ENCODE assay signal across 10 mouse cellular contexts in genomic region chr13:20473641-20474078, GRCm38 (mm10).
DNase-seq lines count a peak whose midpoint lies in the region; ATAC-seq lines count a peak whose summit lies in the region.
"Had no signal": no experiment of that assay in that cellular context is flagged by ENCODE, and none has a peak within 500 bp of the region (broad histone marks: within the 10 kb centered on the region; RNA-seq: fewer than 3 reads in every experiment).

No protein-coding gene starts in this region.

- H3K9me3 ChIP-seq in neural tube, embryonic 11.5 days (ENCODE audit: control insufficient read depth, low read length), result no peaks in the 10 kb centered on the region
- H3K9me3 ChIP-seq in hindbrain, embryonic 15.5 days, result no peaks in the 10 kb centered on the region
- H3K9me3 ChIP-seq in neural tube, embryonic 15.5 days (replicated peaks), result no peaks in the 10 kb centered on the region
- no peaks in the 10 kb centered on the region for H3K9me3 ChIP-seq in kidney, embryonic 14.5 days (ENCODE audit: control insufficient read depth, low read length)

- H3K4me2 ChIP-seq in neural tube, embryonic 11.5 days (ENCODE audit: low read depth), result peak overlapping the region; percentile 35
- peak overlapping the region; percentile 60 for H3K4me2 ChIP-seq in hindbrain, embryonic 15.5 days
- peak overlapping the region; percentile 65 for H3K4me2 ChIP-seq in neural tube, embryonic 15.5 days
- no peak overlapping the region for H3K4me2 ChIP-seq in kidney, embryonic 14.5 days (replicated peaks; ENCODE audit: low read depth, low read length)

- H3K27me3 ChIP-seq in neural tube, embryonic 11.5 days (ENCODE audit: control insufficient read depth, insufficient read depth, low read length), result no peaks in the 10 kb centered on the region
- no peaks in the 10 kb centered on the region for H3K27me3 ChIP-seq in hindbrain, embryonic 15.5 days
- no peaks in the 10 kb centered on the region for H3K27me3 ChIP-seq in neural tube, embryonic 15.5 days (replicated peaks)
- H3K27me3 ChIP-seq in kidney, embryonic 14.5 days (ENCODE audit: control insufficient read depth, insufficient read depth, low read length), result no peaks in the 10 kb centered on the region

- H3K36me3 ChIP-seq in neural tube, embryonic 11.5 days (ENCODE audit: control insufficient read depth, insufficient read depth, low read length), result no peaks in the 10 kb centered on the region
- no peaks in the 10 kb centered on the region for H3K36me3 ChIP-seq in hindbrain, embryonic 15.5 days
- H3K36me3 ChIP-seq in neural tube, embryonic 15.5 days, result no peaks in the 10 kb centered on the region
- no peaks in the 10 kb centered on the region for H3K36me3 ChIP-seq in kidney, embryonic 14.5 days (ENCODE audit: control insufficient read depth, insufficient read depth, low read length)

- peak; percentile 51 for DNase-seq in cerebellum, adult 9-10 months
- DNase-seq in cerebellum, postnatal 4 days (ENCODE audit: low spot score in 2 of 2), result no peak
- DNase-seq in neural tube, embryonic 11.5 days (ENCODE audit: low spot score), result no peak
- DNase-seq in neural tube, embryonic 10.5 days (ENCODE audit: extremely low spot score, low spot score), result no peak
- DNase-seq in urinary bladder, adult 2 months (ENCODE audit: low spot score), result no peak
- DNase-seq: adrenal gland, adult 8-10 months; lung, postnatal 4 days had no signal

- H3K4me3 ChIP-seq in neural tube, embryonic 11.5 days (ENCODE audit: low read depth, low read length), result peak overlapping the region; percentile 32
- peak overlapping the region; percentile 56 for H3K4me3 ChIP-seq in hindbrain, embryonic 15.5 days
- H3K4me3 ChIP-seq in neural tube, embryonic 15.5 days (replicated peaks), result peak overlapping the region; percentile 50
- H3K4me3 ChIP-seq in kidney, embryonic 14.5 days (ENCODE audit: low read length), result no peak overlapping the region

- H3K9ac ChIP-seq in neural tube, embryonic 11.5 days (ENCODE audit: low read length), result peak overlapping the region; percentile 30
- H3K9ac ChIP-seq in hindbrain, embryonic 15.5 days, result peak overlapping the region; percentile 55
- H3K9ac ChIP-seq in neural tube, embryonic 15.5 days (replicated peaks), result peak overlapping the region; percentile 57
- no peak overlapping the region for H3K9ac ChIP-seq in kidney, embryonic 14.5 days (ENCODE audit: low read depth, low read length)

- 0 out of 2 replicates have a peak, but pooled peaks cover 4% of the 10 kb centered on the region for H3K4me1 ChIP-seq in neural tube, embryonic 11.5 days (ENCODE audit: control insufficient read depth, insufficient read depth, low read length)
- peaks cover 26% of the 10 kb centered on the region for H3K4me1 ChIP-seq in hindbrain, embryonic 15.5 days (replicated peaks)
- H3K4me1 ChIP-seq in neural tube, embryonic 15.5 days, result peaks cover 32% of the 10 kb centered on the region
- no peaks in the 10 kb centered on the region for H3K4me1 ChIP-seq in kidney, embryonic 14.5 days (ENCODE audit: control insufficient read depth, insufficient read depth, low read length)

- no peak overlapping the region; the same call in 1 of the 2 replicates for H3K27ac ChIP-seq in neural tube, embryonic 11.5 days (ENCODE audit: low read depth, low read length)
- peak overlapping the region; percentile 85 for H3K27ac ChIP-seq in hindbrain, embryonic 15.5 days (replicated peaks)
- peak overlapping the region; percentile 84 for H3K27ac ChIP-seq in neural tube, embryonic 15.5 days (replicated peaks)
- H3K27ac ChIP-seq in kidney, embryonic 14.5 days (ENCODE audit: low read depth, low read length), result no peak overlapping the region

- WGBS in neural tube, embryonic 11.5 days, result 79% methylated on average over 7 of the region's 7 CpGs
- 24% methylated on average over 7 of the region's 7 CpGs for WGBS in hindbrain, embryonic 15.5 days
- 23% methylated on average over 7 of the region's 7 CpGs for WGBS in neural tube, embryonic 15.5 days
- WGBS in kidney, embryonic 14.5 days, result 79% methylated on average over 7 of the region's 7 CpGs

- ATAC-seq in neural tube, embryonic 11.5 days (ENCODE audit: insufficient read depth, low FRiP score, low TSS enrichment), result no peak
- no peak for ATAC-seq in hindbrain, embryonic 15.5 days (ENCODE audit: low FRiP score, low read depth)
- ATAC-seq in neural tube, embryonic 15.5 days (ENCODE audit: low FRiP score), result peak; percentile 19; the same call in 1 of the 2 replicates
- ATAC-seq in kidney, embryonic 14.5 days (ENCODE audit: low FRiP score, low TSS enrichment), result no peak

Comparison
In these comparisons a context has a peak if more than half of its experiments do, and no peak if none do; other contexts are left out.
1. H3K27ac ChIP-seq: peak in hindbrain, embryonic 15.5 days (single experiment) and neural tube, embryonic 15.5 days (single experiment); none in neural tube, embryonic 11.5 days (single experiment) and kidney, embryonic 14.5 days (single experiment).